Mouse (Mus musculus): ENCODE data around the gene Ccdc6.
A peak's percentile ranks its signal among the peaks of the same experiment; 100 is the strongest.

Gene Ccdc6

GRCm38 (mm10) chr10:70093782-70094181 lies 3.1 kb upstream of the Ccdc6 start:
- no peak for DNase-seq (ENCODE audit: low spot score in 2 of 2)

GRCm38 (mm10) chr10:70095031-70095470 lies 1.9 kb upstream of the Ccdc6 start:
- peak; percentile 16 to 32 for DNase-seq (ENCODE audit: low spot score in 2 of 2)

- no peak for DNase-seq (ENCODE audit: low spot score in 2 of 2)
Observed at GRCm38 (mm10) chr10:70095506-70096270, 1.2 kb upstream of the Ccdc6 start.

GRCm38 (mm10) chr10:70097291-70097901 lies 475 bp downstream of the Ccdc6 start:
- DNase-seq (ENCODE audit: low spot score in 2 of 2): peak; percentile 31 to 45

GRCm38 (mm10) chr10:70097911-70098569 lies 1.1 kb downstream of the Ccdc6 start:
- peak; percentile 68 to 81 for DNase-seq (ENCODE audit: low spot score in 2 of 2)

- DNase-seq (ENCODE audit: low spot score in 2 of 2): no peak
Observed at GRCm38 (mm10) chr10:70098626-70099025, 1.7 kb downstream of the Ccdc6 start.

GRCm38 (mm10) chr10:70099052-70099451 lies 2.1 kb downstream of the Ccdc6 start:
- no peak for DNase-seq (ENCODE audit: low spot score in 2 of 2)

GRCm38 (mm10) chr10:70102086-70102485 lies 5.2 kb downstream of the Ccdc6 start:
- DNase-seq (ENCODE audit: low spot score in 2 of 2): no peak

GRCm38 (mm10) chr10:70108016-70108415 lies 11.1 kb downstream of the Ccdc6 start:
- DNase-seq (ENCODE audit: low spot score in 2 of 2): no peak

- DNase-seq (ENCODE audit: low spot score in 2 of 2): no peak
Observed at GRCm38 (mm10) chr10:70109974-70110373, 13.1 kb downstream of the Ccdc6 start.

- no peak for DNase-seq (ENCODE audit: low spot score in 2 of 2)
Observed at GRCm38 (mm10) chr10:70110815-70111214, 13.9 kb downstream of the Ccdc6 start.

GRCm38 (mm10) chr10:70111643-70112042 lies 14.7 kb downstream of the Ccdc6 start:
- DNase-seq (ENCODE audit: low spot score in 2 of 2): no peak

- DNase-seq (ENCODE audit: low spot score in 2 of 2): no peak
Observed at GRCm38 (mm10) chr10:70114048-70114635, 17.2 kb downstream of the Ccdc6 start.

- DNase-seq (ENCODE audit: low spot score in 2 of 2): no peak
Observed at GRCm38 (mm10) chr10:70116454-70116853, 19.5 kb downstream of the Ccdc6 start.

- DNase-seq (ENCODE audit: low spot score in 2 of 2): no peak
Observed at GRCm38 (mm10) chr10:70119451-70119850, 22.5 kb downstream of the Ccdc6 start.

- no peak for DNase-seq (ENCODE audit: low spot score in 2 of 2)
Observed at GRCm38 (mm10) chr10:70119851-70120370, 23.0 kb downstream of the Ccdc6 start.

- DNase-seq (ENCODE audit: low spot score in 2 of 2): peak; percentile 20 to 25
Observed at GRCm38 (mm10) chr10:70120671-70121405, 23.9 kb downstream of the Ccdc6 start.

GRCm38 (mm10) chr10:70121406-70121695 lies 24.4 kb downstream of the Ccdc6 start:
- no peak for DNase-seq (ENCODE audit: low spot score in 2 of 2)

GRCm38 (mm10) chr10:70123454-70123853 lies 26.5 kb downstream of the Ccdc6 start:
- no peak for DNase-seq (ENCODE audit: low spot score in 2 of 2)

GRCm38 (mm10) chr10:70125491-70125890 lies 28.6 kb downstream of the Ccdc6 start:
- no peak for DNase-seq (ENCODE audit: low spot score in 2 of 2)

GRCm38 (mm10) chr10:70127273-70127672 lies 30.4 kb downstream of the Ccdc6 start:
- DNase-seq (ENCODE audit: low spot score in 2 of 2): no peak

- no peak for DNase-seq (ENCODE audit: low spot score in 2 of 2)
Observed at GRCm38 (mm10) chr10:70128408-70128807, 31.5 kb downstream of the Ccdc6 start.

Data from frontal cortex, postnatal 36 days (tissue).